Mouse (Mus musculus): ENCODE results near the gene Slamf9. TPM values are rescaled to one million over a fixed set of nuclear protein-coding genes. Genes with fewer than 3 reads are reported as not detected.

The Slamf9 gene
- total RNA-seq (2012; rRNA removed) (0.23 TPM in 1 of 2 replicates, not detected in the other), polyA plus RNA-seq (2012; ENCODE audit: insufficient read depth in 1 of 2, insufficient read length in 2 of 2, low read depth in 1 of 2, low replicate concordance in 2 of 2, missing spikeins in 1 of 2) (under 1 TPM in 1 of 2 experiments, not detected in 1; 0.38 TPM)

DNA sequence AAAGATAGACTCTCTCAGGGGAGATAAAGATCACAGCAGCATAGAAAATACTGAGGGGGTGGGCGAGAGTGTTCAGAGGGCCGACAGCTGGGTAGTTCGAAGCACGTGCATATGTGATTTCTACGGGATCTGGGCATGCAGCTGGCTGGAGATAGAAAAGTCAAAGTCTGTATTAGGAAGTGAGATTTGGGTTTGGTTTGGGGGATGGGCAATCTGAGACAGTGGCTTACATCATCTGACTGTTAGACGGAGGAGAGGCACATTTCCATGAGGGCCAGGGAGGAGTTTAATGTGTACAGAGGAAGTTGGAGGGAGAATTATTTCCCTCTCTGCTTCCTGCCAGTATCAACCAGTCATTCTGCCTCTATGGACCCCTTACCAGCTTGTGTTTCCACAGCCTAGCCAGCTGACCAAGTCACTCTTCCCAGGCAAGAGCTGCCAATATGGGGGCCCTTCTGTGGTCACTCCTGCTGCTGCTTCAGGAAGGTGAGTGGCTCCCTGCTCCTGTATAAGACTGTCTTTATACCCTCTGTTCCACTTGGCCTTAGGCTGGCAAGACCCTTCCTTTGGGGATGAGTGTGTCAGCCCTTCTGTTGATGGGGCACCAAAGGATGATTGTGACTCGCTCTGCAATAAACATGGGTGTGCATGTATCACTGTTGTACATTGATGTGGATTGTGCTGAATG is at the start of gene Slamf9:
Gene Slamf9, plus strand, starts transcription at position 305 of the 688 bp plus-strand sequence.
- H3K9ac ChIP-seq (ENCODE audit: control insufficient read depth, low read depth, low read length, poor library complexity, severe bottlenecking) = no peak within 1 kb of the TSS
- H3K27ac ChIP-seq (ENCODE audit: control insufficient read depth, low read depth, low read length) = no peak within 1 kb of the TSS
- no peaks in the 10 kb centered on the region for H3K9me3 ChIP-seq (replicated peaks; ENCODE audit: insufficient read depth, low read length)
- H3K4me3 ChIP-seq (ENCODE audit: control insufficient read depth in 1 of 2, insufficient read depth in 1 of 2, low read depth in 2 of 2, low read length in 2 of 2) = no peak within 1 kb of the TSS
- peaks cover 0 to 6% of the 10 kb centered on the region in 2 experiments; a peak in 2 of 4 replicates for H3K4me1 ChIP-seq (ENCODE audit: control insufficient read depth in 1 of 2, insufficient read depth in 2 of 2, low read length in 2 of 2)
- peak; percentile 54 for DNase-seq (ENCODE audit: low read depth, low spot score)
- no peaks in the 10 kb centered on the region for H3K79me2 ChIP-seq (ENCODE audit: control insufficient read depth, insufficient read depth, low read length, poor library complexity)
- TF ChIP-seq NRF1 (IDR thresholded peaks at IDR 0.05; ENCODE audit: insufficient read depth, low read depth, low read length, poor library complexity, severe bottlenecking) = no peak
- TF ChIP-seq MAZ (IDR thresholded peaks at IDR 0.05; ENCODE audit: low read depth, low read length) = no peak
- TF ChIP-seq TAL1 (IDR thresholded peaks at IDR 0.05; ENCODE audit: low read length) = no peak
- 0 out of 4 replicates have a peak, but pooled peaks of 1 of the 2 experiments have one; percentile 5 for TF ChIP-seq EP300 (IDR thresholded peaks at IDR 0.05; ENCODE audit: low read depth in 1 of 2, low read length in 2 of 2)
- TF ChIP-seq ETS1 (IDR thresholded peaks at IDR 0.05; ENCODE audit: low read depth, low read length) = 0 out of 2 replicates have a peak, but pooled peaks have one; percentile 10
- TF ChIP-seq POLR2A (IDR thresholded peaks at IDR 0.05; ENCODE audit: control insufficient read depth in 1 of 2, insufficient read depth in 1 of 2, low read depth in 1 of 2, low read length in 2 of 2, poor library complexity in 1 of 2) = no peak
- peaks cover 0 to 3% of the 10 kb centered on the region in 2 experiments; a peak in 1 of 4 replicates for H3K36me3 ChIP-seq (ENCODE audit: control insufficient read depth in 1 of 2, insufficient read depth in 2 of 2, low read length in 2 of 2)
- peaks cover 5 to 6% of the 10 kb centered on the region in 2 experiments; a peak in 3 of 4 replicates for H3K27me3 ChIP-seq (ENCODE audit: control insufficient read depth in 1 of 2, insufficient read depth in 2 of 2, low read length in 2 of 2)

DNA sequence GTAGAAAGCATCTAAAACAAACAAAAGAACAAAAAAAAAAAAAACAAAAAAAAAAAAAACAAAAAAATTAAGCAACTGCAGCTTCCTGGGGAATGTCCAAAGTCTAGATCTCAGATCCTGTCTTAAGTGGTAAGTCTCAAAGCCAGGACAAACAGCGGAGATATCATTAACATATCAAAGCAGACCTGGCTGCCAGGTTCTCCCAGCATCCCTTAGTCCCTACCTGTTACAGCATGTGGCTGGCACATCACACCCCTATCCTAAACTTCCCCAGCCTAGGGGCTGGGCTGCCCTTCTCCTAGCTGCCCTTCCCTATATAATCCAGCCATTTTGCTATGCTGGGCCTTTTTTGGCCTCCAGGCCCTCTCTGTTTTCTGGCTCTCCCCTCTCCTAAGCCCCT is 48.7 kb upstream of the Slamf9 start:
- H3K4me3 ChIP-seq (ENCODE audit: control insufficient read depth in 1 of 2, insufficient read depth in 1 of 2, low read depth in 2 of 2, low read length in 2 of 2) = no peak overlapping the region
- no peaks in the 10 kb centered on the region for H3K79me2 ChIP-seq (ENCODE audit: control insufficient read depth, insufficient read depth, low read length, poor library complexity)
- no peaks in the 10 kb centered on the region for H3K36me3 ChIP-seq (ENCODE audit: control insufficient read depth in 1 of 2, insufficient read depth in 2 of 2, low read length in 2 of 2)
- DNase-seq (ENCODE audit: low read depth, low spot score) = no peak
- H3K27me3 ChIP-seq (ENCODE audit: control insufficient read depth in 1 of 2, insufficient read depth in 2 of 2, low read length in 2 of 2) = peaks cover 1 to 2% of the 10 kb centered on the region in 2 experiments; a peak in 2 of 4 replicates
- H3K4me1 ChIP-seq (ENCODE audit: control insufficient read depth in 1 of 2, insufficient read depth in 2 of 2, low read length in 2 of 2) = no peaks in the 10 kb centered on the region
- TF ChIP-seq POLR2A (IDR thresholded peaks at IDR 0.05; ENCODE audit: control insufficient read depth in 1 of 2, insufficient read depth in 1 of 2, low read depth in 1 of 2, low read length in 2 of 2, poor library complexity in 1 of 2) (no peak), ELF1 (IDR thresholded peaks at IDR 0.05; ENCODE audit: low read depth, low read length) (no peak), CTCF (IDR thresholded peaks at IDR 0.05 in 2 of 3, conservative IDR thresholded peaks at IDR 0.05 in 1 of 3; ENCODE audit: control insufficient read depth in 1 of 3, insufficient read depth in 1 of 3, low read depth in 2 of 3, low read length in 3 of 3, poor library complexity in 1 of 3, severe bottlenecking in 1 of 3) (no peak), ZNF384 (IDR thresholded peaks at IDR 0.05; ENCODE audit: low read depth, low read length) (no peak), RAD21 (IDR thresholded peaks at IDR 0.05; ENCODE audit: low read depth, low read length) (no peak), USF2 (IDR thresholded peaks at IDR 0.05; ENCODE audit: borderline replicate concordance in 1 of 2, insufficient read depth in 1 of 2, low read depth in 1 of 2, low read length in 2 of 2) (no peak), ZKSCAN1 (IDR thresholded peaks at IDR 0.05; ENCODE audit: low read depth, low read length) (no peak), RCOR1 (IDR thresholded peaks at IDR 0.05; ENCODE audit: low read depth, low read length) (no peak)
- H3K9me3 ChIP-seq (replicated peaks; ENCODE audit: insufficient read depth, low read length) = no peaks in the 10 kb centered on the region
- H3K9ac ChIP-seq (ENCODE audit: control insufficient read depth, low read depth, low read length, poor library complexity, severe bottlenecking) = no peak overlapping the region
- H3K27ac ChIP-seq (ENCODE audit: control insufficient read depth, low read depth, low read length) = no peak overlapping the region

Data from MEL (cell line).